Mouse (Mus musculus) cerebellum, postnatal 36 days (tissue): Measurements from ENCODE around the gene Mst1r.
A peak's percentile ranks its signal among the peaks of the same experiment; 100 is the strongest.

Experiments used
- DNase-seq, 2 experiments: peaks; one replicate each; pipeline ENCODE4 v3.0.0; 2021 to 2022; ENCODE audit warnings: mixed read lengths in 2 of 2

Gene Mst1r

DNA sequence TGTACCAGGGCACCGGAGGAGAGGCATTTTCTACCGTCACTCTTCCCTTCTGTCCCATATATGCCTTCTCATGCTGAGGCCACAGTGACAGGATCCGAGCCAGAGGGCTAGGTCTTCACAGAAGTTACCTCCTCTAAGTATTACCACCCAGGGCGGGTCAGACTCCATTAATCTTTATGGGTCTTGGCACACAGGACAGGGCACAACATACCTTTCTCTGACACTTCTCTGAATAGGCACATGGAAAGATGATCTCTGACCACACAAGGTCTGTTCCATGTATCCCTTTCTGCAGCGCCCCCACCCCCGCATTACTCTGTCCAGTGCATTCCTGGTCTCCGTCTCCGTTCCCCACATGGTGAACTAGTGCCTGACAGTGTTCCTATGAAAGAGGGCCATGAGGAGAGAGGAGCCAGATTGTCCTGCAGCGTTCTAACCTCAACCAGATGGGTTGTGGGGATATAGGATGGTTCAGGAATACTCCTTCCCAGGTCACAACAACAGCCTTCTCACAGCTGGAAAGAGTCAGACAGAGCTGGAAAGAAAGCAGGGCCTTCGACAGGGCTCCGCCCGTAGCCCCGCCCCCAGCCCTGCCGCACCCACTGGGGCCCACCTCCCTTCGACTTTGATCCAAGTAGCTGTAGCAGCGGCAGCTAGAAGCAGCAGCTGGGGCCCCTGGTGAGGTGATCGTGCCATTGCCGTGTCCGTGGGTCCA lies at the start of gene Mst1r:
Gene Mst1r (plus strand): TSS at position 622 of the 715 bp plus-strand sequence.
- no peak for DNase-seq

DNA sequence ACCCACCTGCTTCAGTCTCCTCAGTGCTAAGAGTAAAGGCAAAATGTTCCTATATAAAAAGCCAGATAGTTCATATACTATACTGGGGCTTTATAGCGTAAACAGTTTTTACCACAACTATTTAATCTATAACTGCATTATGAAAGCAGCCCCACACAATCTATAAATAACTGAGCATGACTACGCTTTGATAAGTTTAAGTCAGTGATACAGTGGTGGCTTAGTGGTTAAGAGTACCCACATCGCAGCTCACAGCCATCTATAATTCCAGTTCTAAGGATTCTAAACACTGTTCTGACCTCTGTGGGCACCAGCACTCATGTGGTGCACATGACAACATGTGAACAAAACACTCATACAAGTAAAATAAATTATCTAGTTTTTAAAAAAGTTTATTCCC lies 48.3 kb upstream of the Mst1r start:
- no peak for DNase-seq

DNA sequence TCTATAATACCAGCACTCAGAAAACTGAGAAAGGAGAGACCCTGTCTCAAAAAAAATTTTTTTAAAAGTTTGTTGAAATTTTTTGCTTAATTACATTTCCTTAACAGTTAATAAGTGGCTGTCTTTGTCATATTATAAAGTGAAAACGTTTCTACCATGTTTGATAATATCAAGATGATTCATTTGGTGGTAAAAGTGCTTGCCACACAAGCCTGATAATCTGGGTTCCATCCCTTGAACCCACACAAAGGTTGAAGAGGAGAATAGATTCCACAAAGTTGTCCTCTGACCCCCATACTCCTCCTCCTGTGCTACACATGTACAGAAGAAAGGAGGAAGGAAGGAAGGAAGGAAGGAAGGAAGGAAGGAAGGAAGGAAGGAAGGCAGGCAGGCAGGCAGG lies 42.2 kb upstream of the Mst1r start:
- DNase-seq = no peak

DNA sequence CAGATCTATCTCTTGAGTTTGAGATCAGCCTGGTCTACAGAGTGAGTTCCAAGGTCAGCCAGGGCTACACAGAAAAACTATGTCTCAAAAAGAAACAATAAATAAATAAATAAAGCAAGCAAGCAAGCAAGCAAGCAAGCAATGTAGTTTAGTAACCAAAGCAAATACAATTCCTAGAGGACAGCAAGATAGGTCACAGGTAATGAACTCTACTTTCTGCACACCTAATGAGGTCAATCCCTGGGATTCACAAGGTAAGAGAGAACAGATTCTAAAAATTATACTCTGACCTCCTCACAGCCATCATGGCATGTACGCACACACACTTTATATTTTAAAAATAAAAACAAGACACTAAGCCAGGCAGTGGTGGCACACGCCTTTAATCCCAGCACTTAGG lies 40.6 kb upstream of the Mst1r start:
- no peak for DNase-seq

DNA sequence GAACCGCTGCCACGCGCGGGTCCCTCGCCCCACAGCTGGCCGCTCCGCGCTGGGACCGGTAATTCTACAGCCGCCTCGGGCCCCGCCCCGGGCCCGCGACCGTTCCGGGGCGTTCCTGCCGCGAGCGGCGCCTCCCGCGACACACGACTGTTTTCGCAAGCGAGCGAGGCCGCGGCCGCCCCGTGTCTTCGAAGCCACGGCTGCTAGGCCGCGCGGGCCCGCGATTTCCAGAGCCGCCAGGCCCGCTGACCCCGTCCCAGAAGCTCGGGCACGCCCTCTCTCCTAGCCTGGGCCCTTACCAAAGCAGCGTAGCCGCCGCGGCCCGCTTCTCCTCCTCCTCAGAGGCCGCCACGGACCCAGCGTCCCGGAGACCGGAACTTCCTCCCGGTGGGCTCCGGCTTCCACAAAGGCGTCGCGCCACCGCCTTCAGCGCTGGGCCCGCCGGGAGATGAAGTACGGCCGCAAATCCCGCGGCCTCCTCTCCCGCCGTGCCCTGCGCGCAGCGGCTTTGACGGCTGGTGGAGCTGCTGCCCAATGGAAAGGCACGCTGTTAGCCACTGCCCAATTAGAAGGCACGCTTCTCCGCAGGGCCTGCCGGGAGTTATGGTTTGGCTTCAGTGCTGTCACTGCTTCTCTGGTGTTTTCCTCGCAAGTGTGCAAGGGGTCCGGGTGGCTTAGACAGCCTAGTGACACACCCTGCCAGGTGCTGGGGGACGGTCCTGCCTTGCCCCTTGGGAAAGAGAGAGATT lies 34.1 kb upstream of the Mst1r start:
- peak; percentile 96 for DNase-seq

DNA sequence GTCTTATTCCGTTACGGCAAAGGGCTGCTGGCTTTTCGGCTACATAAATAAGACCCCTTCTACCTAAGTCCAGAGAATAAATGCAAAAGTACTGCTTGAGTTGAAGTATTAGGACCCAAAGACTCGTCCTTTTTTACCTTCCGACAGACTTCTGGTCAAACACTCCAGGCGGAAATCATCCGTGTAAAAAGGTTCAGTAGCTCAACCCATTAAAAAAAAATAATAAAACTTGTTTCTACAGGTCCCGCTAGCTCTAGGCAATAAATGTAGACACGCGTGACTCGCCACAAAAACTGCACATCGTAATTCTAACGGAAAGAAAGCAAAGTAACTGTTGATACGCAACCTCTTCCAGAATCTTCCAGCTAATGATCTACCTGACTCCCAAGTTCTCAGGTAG lies 33.5 kb upstream of the Mst1r start, which contains the start of gene Rbm6:
Gene Rbm6 (minus strand): TSS at position 101 of the 400 bp plus-strand sequence.
- DNase-seq = no peak

DNA sequence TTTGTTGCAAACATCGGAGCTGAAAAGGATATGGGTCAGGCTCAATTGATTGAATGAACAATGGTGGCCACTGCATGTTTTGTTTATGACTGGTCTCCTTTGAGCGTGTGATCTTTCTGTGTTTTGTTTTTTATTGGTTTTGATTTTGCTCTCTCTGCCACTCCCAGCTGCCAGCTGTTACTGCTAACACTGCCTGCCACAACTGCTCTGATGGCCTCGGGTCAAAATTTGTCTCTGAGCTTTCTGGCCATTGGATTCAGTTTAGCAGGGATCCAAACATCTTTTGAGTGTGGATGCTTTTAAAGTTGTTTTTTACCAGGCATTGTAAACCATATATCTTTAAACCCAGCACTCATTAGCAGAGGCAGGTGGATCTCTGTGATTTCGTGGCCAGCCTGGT lies 26.3 kb upstream of the Mst1r start:
- DNase-seq = no peak

DNA sequence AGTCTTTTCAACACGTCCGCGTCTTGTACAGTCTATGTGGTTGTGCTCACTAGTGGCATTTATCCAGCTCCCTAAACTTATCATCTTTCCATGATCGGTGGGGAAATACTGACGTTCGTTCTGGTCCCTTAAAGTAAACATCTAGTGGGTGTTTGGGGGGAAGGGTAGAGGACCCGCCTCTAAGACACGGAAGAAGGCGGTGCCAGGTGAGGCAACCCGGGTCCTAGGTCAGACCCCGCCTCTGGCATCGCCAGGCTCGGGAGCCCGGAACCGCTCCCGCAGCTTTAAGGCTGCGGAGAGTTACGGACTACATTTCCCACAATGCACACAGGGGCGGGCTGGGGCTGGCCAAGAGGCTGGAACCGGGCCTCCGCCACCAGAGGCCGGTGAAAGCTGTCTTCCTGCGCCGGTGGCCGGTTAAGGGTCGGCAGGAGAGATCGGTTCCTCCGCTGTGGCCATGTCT lies 18.8 kb upstream of the Mst1r start, which contains the start of gene Mon1a:
Gene Mon1a (plus strand): TSS at position 348 of the 463 bp plus-strand sequence.
- peak; percentile 86 to 90 for DNase-seq

DNA sequence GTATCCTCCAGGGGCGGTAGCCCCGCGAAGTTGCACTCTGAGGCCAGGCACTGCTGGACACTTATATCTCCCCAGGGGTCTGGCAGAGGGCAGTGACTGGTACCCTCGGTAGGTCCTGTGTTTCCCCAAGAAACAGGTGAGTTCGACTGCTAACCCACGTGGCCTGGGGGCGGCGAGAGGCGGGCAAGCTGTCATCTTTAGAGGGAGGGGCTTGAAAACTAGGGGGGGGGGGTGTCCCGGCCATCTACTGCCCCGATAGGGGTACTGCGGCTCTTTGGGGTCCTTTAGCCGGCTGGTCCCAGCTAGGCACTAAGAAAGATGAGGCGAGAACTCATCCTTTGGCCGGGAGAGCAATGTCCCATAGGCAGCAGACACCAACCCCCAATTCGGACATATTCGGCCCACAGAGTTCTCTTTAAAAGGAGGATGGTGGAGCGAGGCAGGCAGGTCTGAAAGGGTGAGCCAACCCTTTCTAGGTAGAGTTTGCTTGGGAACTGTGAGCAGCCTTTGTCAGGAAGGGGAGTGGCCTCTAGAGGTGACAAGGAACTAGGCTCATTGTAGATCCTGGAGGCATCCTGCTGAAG lies 18.3 kb upstream of the Mst1r start:
- peak in 1 of 2 experiments; percentile 27 for DNase-seq

DNA sequence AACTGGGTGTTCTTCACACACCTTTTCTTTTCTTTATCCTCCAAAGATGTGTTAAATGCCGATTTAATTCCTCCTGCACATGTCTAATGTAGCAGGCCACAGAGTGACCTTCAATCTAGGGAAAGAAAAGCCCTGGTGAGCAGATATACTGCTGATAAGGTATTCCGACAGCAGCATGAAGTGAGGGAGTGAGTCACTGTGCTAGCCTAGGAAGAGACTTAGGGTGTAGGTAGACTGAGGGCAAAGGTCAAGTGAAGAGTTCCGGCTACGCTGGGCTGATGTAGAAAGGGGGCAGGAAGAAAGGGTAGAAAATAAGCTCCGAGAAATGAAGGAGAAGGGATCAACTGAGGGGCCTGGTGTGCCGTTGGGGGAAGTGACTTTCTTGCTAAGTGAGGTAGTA lies 16.4 kb upstream of the Mst1r start:
- no peak for DNase-seq

DNA sequence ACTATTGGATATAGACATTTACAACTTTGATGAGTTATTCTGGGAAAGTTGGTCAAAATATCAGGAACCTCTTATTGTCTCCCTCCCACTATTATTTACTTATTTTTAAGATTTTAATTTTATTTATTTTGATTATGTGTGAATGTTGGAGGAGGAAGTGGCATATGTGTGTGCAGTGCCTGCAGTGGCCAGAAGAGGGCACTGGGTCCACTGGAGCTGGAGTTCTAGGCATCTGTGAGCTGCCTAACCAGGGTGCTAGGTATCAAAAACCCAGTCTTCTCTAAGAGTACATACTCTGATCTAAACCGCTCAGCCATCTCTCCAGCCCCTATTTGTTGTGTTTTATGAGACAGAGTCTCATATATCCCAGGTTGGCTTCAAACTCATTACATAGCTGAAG lies 15.7 kb upstream of the Mst1r start:
- DNase-seq = no peak

DNA sequence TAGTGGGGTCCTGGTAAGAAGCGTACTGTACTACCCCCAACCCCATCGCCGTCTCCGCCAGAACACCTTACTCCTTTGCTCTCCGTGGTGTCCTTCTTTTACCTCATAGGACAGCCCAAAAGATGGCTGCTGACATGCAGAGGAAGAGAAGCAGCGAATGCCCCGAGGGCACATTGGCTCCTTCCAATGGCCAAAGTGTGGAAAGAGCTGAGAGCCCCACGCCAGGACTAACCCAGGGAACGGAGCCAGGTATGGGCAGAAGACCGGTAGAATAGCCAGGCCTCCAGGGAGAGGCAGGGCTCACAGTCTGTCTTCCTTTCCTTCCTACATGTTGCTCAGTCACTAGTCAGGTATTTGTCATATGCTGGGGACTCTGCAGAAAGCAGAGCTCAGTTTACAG lies 8.1 kb upstream of the Mst1r start:
- peak; percentile 29 to 46 for DNase-seq

DNA sequence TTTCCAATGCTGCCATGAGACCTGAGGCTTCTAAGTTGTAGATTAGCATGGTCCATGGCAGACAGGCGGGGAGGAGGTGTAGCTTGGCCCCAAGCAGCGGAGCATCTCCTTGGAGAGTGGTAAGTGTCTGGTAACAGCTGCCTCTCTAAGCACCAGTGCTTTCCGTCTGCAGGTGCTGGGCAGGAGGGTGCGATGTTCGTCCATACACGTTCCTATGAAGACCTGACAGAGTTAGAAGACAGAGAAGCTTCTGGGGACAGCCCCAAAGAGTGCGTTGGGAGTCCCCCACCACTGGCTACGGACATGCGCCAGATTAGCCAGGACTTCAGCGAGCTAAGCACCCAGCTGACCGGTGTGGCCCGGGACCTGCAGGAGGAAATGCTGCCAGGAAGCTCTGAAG lies 6.8 kb upstream of the Mst1r start:
- DNase-seq = no peak

DNA sequence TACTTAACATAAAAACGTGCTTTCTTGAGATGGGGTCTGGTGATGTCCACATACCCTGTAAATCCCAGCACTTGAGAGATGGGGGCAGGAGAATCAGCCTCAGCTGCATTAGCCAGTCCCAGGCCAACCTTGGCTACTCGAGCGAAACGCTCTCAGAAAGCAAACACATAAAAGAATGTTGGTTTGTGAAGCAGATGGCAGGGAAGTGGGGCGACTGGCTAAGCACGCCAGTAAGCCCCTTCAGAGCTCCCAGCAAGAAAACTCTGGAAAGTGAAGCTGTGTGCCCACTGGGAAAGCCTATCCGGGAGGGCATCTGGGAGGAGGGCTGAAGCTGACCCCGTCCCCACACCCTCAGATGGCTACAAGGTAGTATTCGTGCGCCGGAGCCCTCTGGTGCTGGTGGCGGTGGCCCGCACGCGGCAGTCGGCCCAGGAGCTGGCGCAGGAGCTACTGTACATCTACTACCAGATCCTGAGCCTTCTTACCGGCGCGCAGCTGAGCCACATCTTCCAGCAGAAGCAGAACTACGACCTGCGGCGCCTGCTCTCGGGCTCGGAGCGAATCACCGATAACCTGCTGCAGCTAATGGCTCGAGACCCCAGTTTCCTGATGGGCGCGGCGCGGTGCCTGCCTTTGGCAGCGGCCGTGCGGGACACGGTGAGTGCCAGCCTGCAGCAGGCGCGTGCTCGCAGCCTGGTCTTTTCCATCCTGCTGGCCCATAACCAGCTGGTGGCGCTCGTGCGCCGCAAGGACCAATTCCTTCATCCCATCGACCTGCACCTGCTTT lies 5.6 kb upstream of the Mst1r start:
- DNase-seq = peak; percentile 94

DNA sequence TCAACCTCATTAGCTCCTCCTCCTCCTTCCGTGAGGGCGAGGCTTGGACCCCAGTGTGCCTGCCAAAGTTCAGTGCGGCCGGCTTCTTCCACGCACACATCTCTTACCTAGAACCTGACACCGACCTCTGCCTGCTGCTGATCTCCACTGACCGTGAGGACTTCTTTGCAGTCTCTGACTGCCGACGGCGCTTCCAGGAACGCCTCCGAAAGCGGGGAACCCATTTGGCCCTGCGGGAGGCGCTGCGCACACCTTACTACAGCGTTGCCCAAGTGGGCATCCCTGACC lies 5.1 kb upstream of the Mst1r start:
- DNase-seq = no peak

DNA sequence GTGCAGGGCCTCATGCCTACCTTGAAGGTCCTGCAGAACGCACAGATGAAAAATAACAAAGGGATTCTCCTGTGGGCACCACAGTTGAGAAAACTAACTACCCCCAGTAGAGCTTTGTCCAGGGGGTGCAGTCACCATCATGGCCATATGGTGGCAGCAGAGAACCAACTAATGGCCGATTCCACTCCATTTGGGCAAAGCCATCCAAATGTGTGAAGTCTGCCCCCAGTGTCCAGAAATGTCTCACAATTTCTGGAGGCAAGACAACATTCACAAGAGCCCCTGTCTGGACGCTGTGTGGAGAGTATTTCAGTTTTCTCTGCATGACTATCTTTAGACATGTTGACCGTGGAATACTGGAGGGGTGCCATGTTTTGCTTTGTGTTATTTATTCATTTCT lies 1.9 kb upstream of the Mst1r start:
- DNase-seq = peak; percentile 87 to 91

DNA sequence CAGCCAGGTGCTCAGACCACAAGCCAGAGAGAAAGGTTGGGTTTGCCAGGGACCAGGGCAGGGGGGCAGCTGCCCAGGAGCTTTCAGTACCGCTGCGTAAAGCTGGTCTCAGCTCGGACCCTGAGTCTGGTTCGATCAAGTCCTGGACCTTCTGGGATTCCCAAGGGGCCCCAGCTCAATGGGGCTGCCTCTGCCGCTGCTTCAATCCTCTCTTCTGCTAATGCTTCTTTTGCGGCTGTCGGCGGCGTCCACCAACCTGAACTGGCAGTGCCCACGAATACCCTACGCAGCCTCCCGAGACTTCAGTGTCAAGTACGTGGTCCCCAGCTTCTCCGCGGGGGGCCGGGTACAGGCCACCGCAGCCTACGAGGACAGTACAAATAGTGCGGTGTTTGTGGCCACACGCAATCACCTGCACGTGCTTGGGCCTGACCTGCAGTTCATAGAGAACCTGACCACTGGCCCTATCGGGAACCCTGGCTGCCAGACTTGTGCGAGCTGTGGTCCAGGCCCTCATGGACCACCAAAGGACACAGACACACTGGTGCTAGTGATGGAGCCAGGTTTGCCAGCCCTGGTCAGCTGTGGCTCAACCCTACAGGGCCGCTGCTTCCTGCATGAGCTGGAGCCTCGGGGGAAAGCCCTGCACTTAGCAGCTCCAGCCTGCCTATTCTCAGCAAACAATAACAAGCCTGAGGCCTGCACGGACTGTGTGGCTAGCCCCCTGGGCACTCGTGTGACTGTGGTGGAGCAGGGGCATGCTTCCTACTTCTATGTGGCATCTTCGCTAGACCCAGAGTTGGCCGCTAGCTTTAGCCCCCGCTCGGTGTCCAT lies 511 bp downstream of the Mst1r start:
- DNase-seq = no peak

DNA sequence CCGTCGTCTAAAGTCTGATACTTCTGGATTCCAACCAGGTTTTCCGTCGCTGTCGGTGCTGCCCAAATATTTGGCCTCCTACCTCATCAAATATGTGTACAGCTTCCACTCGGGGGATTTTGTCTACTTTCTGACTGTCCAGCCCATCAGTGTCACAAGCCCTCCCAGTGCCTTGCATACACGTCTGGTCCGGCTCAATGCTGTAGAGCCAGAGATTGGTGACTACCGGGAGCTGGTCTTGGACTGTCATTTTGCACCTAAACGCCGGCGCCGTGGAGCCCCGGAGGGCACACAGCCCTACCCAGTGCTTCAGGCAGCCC lies 1.1 kb downstream of the Mst1r start:
- no peak for DNase-seq

DNA sequence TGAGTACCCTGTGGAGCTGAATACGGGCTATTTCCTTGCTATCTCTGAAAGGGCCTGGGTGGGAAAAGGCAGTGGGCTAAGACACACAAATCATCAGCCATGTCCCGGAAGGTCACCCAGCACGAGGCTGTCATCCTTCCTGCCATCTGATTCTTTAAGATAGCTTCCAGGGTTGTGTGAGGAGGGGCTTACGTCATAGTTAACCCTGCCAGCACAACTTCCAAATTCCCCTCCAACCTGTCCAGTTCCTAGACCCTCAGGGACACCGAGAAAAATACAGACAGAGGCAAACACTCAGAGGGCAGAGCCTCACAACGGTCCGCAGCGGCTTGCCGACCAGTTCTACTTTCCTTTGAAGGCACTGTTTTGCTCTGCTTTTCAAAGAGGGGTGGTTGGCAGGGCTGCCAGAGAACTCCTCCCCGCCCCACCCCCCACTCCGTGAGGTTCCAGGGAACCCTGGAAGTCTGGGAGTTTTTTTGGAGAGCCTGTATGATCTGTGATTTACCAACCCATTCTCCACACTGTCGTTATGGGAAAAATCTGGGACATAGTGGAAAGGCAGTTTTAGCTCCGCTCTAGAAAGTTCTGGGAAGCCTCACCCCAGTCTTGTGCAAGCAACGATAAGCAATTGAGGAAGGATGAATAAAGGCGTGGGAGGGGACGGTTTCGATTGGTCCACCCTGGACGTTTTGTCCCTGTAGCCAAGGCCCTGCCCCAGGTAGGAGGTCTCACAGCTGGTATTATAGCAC lies 1.9 kb downstream of the Mst1r start:
- DNase-seq = no peak

DNA sequence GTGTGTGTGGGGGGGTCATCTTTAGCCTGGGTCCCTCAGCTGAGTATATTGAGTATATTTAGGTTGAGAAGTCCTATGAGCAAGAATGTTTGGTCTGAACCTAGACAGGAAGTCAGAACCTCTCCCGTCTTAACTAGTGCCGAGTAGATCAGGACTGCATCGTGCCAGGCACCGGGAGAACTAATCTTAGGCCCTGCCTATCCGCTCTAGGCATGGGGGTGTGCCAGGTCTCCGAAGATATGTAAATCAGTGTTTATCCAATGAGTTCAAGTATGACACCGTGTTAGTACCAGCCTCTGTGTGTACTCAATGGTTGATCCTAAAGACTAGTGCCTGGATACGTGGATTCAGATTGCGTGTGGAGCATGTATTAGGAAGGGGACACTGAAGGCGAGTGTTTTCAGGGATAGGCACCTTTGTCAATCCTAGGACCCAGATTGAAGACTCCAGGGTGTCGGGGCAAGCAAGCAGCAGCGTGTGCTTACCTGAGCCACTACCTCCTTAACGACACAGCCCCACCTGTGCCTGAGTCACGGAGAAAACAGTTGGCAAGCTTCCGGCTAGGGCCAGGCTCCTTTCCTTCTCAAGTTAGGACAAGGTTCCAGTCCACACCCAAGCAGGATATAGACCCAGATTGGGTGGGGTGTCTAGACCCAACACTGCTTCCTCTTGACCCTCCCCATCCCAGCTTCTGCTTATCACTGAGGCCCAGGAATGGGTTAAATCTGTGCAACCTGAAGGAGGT lies 3.5 kb downstream of the Mst1r start:
- no peak for DNase-seq
